Comparison of ENCODE assay signal across 13 mouse cellular contexts in genomic region chr11:58913776-58914175, GRCm38 (mm10). TPM values are rescaled to one million over a fixed set of nuclear protein-coding genes. Genes with fewer than 3 reads are reported as not detected.
A peak's percentile ranks its signal among the peaks of the same experiment; 100 is the strongest.
DNase-seq lines count a peak whose midpoint lies in the region; ATAC-seq and TF ChIP-seq lines count a peak whose summit lies in the region.
"Had no signal": no experiment of that assay in that cellular context is flagged by ENCODE, and none has a peak within 500 bp of the region (broad histone marks: within the 10 kb centered on the region; RNA-seq: fewer than 3 reads in every experiment).

No protein-coding gene starts in this region.

- 83% methylated on average over 1 of the region's 1 CpGs for WGBS in forebrain, embryonic 10.5 days
- 93% methylated on average over 1 of the region's 1 CpGs for WGBS in forebrain, embryonic 15.5 days
- WGBS in hindbrain, embryonic 15.5 days = 91% methylated on average over 1 of the region's 1 CpGs
- 92% methylated on average over 1 of the region's 1 CpGs for WGBS in hindbrain, embryonic 13.5 days
- WGBS in liver, embryonic 14.5 days (ENCODE audit: insufficient replicate concordance) = 10% methylated on average over 1 of the region's 1 CpGs

- peak overlapping the region; percentile 72 for H3K27ac ChIP-seq in forebrain, embryonic 10.5 days
- no peak overlapping the region for H3K27ac ChIP-seq in forebrain, embryonic 15.5 days (replicated peaks)
- no peak overlapping the region for H3K27ac ChIP-seq in hindbrain, embryonic 15.5 days (replicated peaks)
- H3K27ac ChIP-seq in hindbrain, embryonic 13.5 days = no peak overlapping the region
- peak overlapping the region; percentile 88 for H3K27ac ChIP-seq in liver, embryonic 14.5 days
- H3K27ac ChIP-seq: limb, embryonic 15.5 days; macrophage had no signal

- H3K27me3 ChIP-seq in forebrain, embryonic 10.5 days (ENCODE audit: poor library complexity, severe bottlenecking) = no peaks in the 10 kb centered on the region
- no peaks in the 10 kb centered on the region for H3K27me3 ChIP-seq in forebrain, embryonic 15.5 days
- no peaks in the 10 kb centered on the region for H3K27me3 ChIP-seq in hindbrain, embryonic 15.5 days
- no peaks in the 10 kb centered on the region for H3K27me3 ChIP-seq in hindbrain, embryonic 13.5 days
- H3K27me3 ChIP-seq in erythroblast, embryonic 14.5 days (ENCODE audit: control insufficient read depth) = peaks cover 15% of the 10 kb centered on the region
- no peaks in the 10 kb centered on the region for H3K27me3 ChIP-seq in liver, embryonic 14.5 days (ENCODE audit: control insufficient read depth, insufficient read depth, low read length)
- H3K27me3 ChIP-seq: limb, embryonic 15.5 days had no signal

- no peaks in the 10 kb centered on the region for H3K9me3 ChIP-seq in forebrain, embryonic 10.5 days
- H3K9me3 ChIP-seq in forebrain, embryonic 15.5 days = no peaks in the 10 kb centered on the region
- H3K9me3 ChIP-seq in hindbrain, embryonic 15.5 days = no peaks in the 10 kb centered on the region
- H3K9me3 ChIP-seq in hindbrain, embryonic 13.5 days = no peaks in the 10 kb centered on the region
- H3K9me3 ChIP-seq in erythroblast, embryonic 14.5 days (ENCODE audit: control insufficient read depth, low read length) = no peaks in the 10 kb centered on the region
- H3K9me3 ChIP-seq in liver, embryonic 14.5 days (ENCODE audit: control insufficient read depth, low read length) = no peaks in the 10 kb centered on the region
- H3K9me3 ChIP-seq: limb, embryonic 15.5 days had no signal

- H3K4me2 ChIP-seq in forebrain, embryonic 15.5 days (replicated peaks) = no peak overlapping the region
- H3K4me2 ChIP-seq in hindbrain, embryonic 15.5 days = no peak overlapping the region
- no peak overlapping the region; the same call in 1 of the 2 replicates for H3K4me2 ChIP-seq in hindbrain, embryonic 13.5 days
- H3K4me2 ChIP-seq in liver, embryonic 14.5 days (ENCODE audit: low read depth) = peak overlapping the region; percentile 82

- H3K9ac ChIP-seq in forebrain, embryonic 15.5 days (replicated peaks) = no peak overlapping the region
- H3K9ac ChIP-seq in hindbrain, embryonic 15.5 days = peak overlapping the region; percentile 30; the same call in 1 of the 2 replicates
- H3K9ac ChIP-seq in hindbrain, embryonic 13.5 days = no peak overlapping the region
- H3K9ac ChIP-seq in liver, embryonic 14.5 days (replicated peaks) = peak overlapping the region; percentile 90

- H3K36me3 ChIP-seq in forebrain, embryonic 10.5 days (replicated peaks) = no peaks in the 10 kb centered on the region
- no peaks in the 10 kb centered on the region for H3K36me3 ChIP-seq in forebrain, embryonic 15.5 days
- H3K36me3 ChIP-seq in hindbrain, embryonic 15.5 days = no peaks in the 10 kb centered on the region
- no peaks in the 10 kb centered on the region for H3K36me3 ChIP-seq in hindbrain, embryonic 13.5 days
- H3K36me3 ChIP-seq in erythroblast, embryonic 14.5 days (ENCODE audit: control insufficient read depth) = peaks cover 6% of the 10 kb centered on the region
- no peaks in the 10 kb centered on the region; the same call in 1 of the 2 replicates for H3K36me3 ChIP-seq in liver, embryonic 14.5 days (replicated peaks; ENCODE audit: control insufficient read depth, insufficient read depth, low read depth)
- H3K36me3 ChIP-seq: limb, embryonic 15.5 days had no signal

- H3K4me1 ChIP-seq in forebrain, embryonic 10.5 days = peaks cover 7% of the 10 kb centered on the region
- peaks cover 6% of the 10 kb centered on the region; the same call in 1 of the 2 replicates for H3K4me1 ChIP-seq in forebrain, embryonic 15.5 days
- H3K4me1 ChIP-seq in hindbrain, embryonic 15.5 days (replicated peaks) = peaks cover 10% of the 10 kb centered on the region
- peaks cover 9% of the 10 kb centered on the region for H3K4me1 ChIP-seq in hindbrain, embryonic 13.5 days (replicated peaks)
- peaks cover 69% of the 10 kb centered on the region for H3K4me1 ChIP-seq in erythroblast, embryonic 14.5 days (ENCODE audit: control insufficient read depth)
- peaks cover 54 to 70% of the 10 kb centered on the region in 2 experiments for H3K4me1 ChIP-seq in liver, embryonic 14.5 days (replicated peaks; ENCODE audit: control insufficient read depth in 2 of 2, insufficient read depth in 2 of 2, low read length in 1 of 2)

- peak overlapping the region; percentile 41; the same call in 1 of the 2 replicates for H3K4me3 ChIP-seq in forebrain, embryonic 10.5 days
- no peak overlapping the region for H3K4me3 ChIP-seq in forebrain, embryonic 15.5 days
- no peak overlapping the region for H3K4me3 ChIP-seq in hindbrain, embryonic 15.5 days
- H3K4me3 ChIP-seq in hindbrain, embryonic 13.5 days = no peak overlapping the region
- peak overlapping the region; percentile 60 for H3K4me3 ChIP-seq in erythroblast, embryonic 14.5 days (replicated peaks)
- peak overlapping the region; percentile 55; a peak in 3 of 4 replicates for H3K4me3 ChIP-seq in liver, embryonic 14.5 days (ENCODE audit: insufficient read depth in 1 of 2, low read depth in 2 of 2, low read length in 2 of 2)

- ATAC-seq in forebrain, embryonic 15.5 days (replicated peaks) = no peak
- ATAC-seq in hindbrain, embryonic 15.5 days (ENCODE audit: low FRiP score, low read depth) = no peak
- no peak for ATAC-seq in hindbrain, embryonic 13.5 days (ENCODE audit: low FRiP score)
- ATAC-seq in liver, embryonic 14.5 days (ENCODE audit: insufficient read depth) = peak; percentile 72

- TF ChIP-seq EP300 in liver, embryonic 14.5 days (IDR thresholded peaks at IDR 0.05; ENCODE audit: low read depth) = peak; percentile 72

- no peak for TF ChIP-seq CTCF in liver, embryonic 14.5 days (IDR thresholded peaks at IDR 0.05; ENCODE audit: low read depth)

- no peak for DNase-seq in forebrain, embryonic 10.5 days (ENCODE audit: extremely low spot score, low spot score)
- peak in 2 of 3 experiments; percentile 45 to 59 for DNase-seq in liver, embryonic 14.5 days (ENCODE audit: low read depth in 3 of 3, low spot score in 3 of 3)
- no peak for DNase-seq in thymus, postnatal 36 days
- DNase-seq in kidney, postnatal 25 days = no peak
- DNase-seq: adrenal gland, adult 8-10 months; gastrocnemius, postnatal 36 days; right cerebral cortex, postnatal 4 days had no signal

RNA-seq across cellular contexts. Expression of gene Btnl10, which starts 3.9 kb away (rescaled TPM):
- 0.05 TPM in 1 of 2 replicates, not detected in the other for polyA plus RNA-seq in forebrain, embryonic 10.5 days (2016; fragmentation: Nextera tagmentation; extraction: Ambion mirVana)
- not detected in 2 replicates for polyA plus RNA-seq in forebrain, embryonic 15.5 days (2015; fragmentation: Nextera tagmentation; extraction: Ambion mirVana)
- polyA plus RNA-seq in hindbrain, embryonic 15.5 days (2015; fragmentation: Nextera tagmentation; extraction: Ambion mirVana) = not detected in 2 replicates
- not detected in 2 replicates for polyA plus RNA-seq in hindbrain, embryonic 13.5 days (2015; fragmentation: Nextera tagmentation; extraction: Ambion mirVana)
- polyA plus RNA-seq in erythroblast, embryonic 14.5 days (2012) = 3.0 and 3.5 TPM in 2 replicates
- polyA plus RNA-seq in liver, embryonic 14.5 days (2012; rRNA removed) = 18.2 and 19.3 TPM in 2 replicates
- polyA plus RNA-seq in liver, embryonic 14.5 days (2014; fragmentation: Nextera tagmentation; extraction: Ambion mirVana) = 9.1 and 9.6 TPM in 2 replicates
- polyA plus RNA-seq: macrophage had no signal

RNA-seq across cellular contexts. Expression of gene Zfp39, which starts 9.8 kb away (rescaled TPM):
- polyA plus RNA-seq in forebrain, embryonic 10.5 days (2016; fragmentation: Nextera tagmentation; extraction: Ambion mirVana) = 5.8 and 6.4 TPM in 2 replicates
- polyA plus RNA-seq in forebrain, embryonic 15.5 days (2015; fragmentation: Nextera tagmentation; extraction: Ambion mirVana) = 5.9 and 7.0 TPM in 2 replicates
- polyA plus RNA-seq in hindbrain, embryonic 15.5 days (2015; fragmentation: Nextera tagmentation; extraction: Ambion mirVana) = 6.1 and 6.9 TPM in 2 replicates
- polyA plus RNA-seq in hindbrain, embryonic 13.5 days (2015; fragmentation: Nextera tagmentation; extraction: Ambion mirVana) = 5.0 and 5.7 TPM in 2 replicates
- 0.07 and 0.10 TPM in 2 replicates for polyA plus RNA-seq in erythroblast, embryonic 14.5 days (2012)
- 3.9 and 4.6 TPM in 2 replicates for polyA plus RNA-seq in liver, embryonic 14.5 days (2012; rRNA removed)
- polyA plus RNA-seq in liver, embryonic 14.5 days (2014; fragmentation: Nextera tagmentation; extraction: Ambion mirVana) = 5.2 and 5.4 TPM in 2 replicates

RNA-seq across cellular contexts. Expression of gene Rnf187, which starts 24.9 kb away (rescaled TPM):
- polyA plus RNA-seq in forebrain, embryonic 10.5 days (2016; fragmentation: Nextera tagmentation; extraction: Ambion mirVana) = 265 and 273 TPM in 2 replicates
- polyA plus RNA-seq in forebrain, embryonic 15.5 days (2015; fragmentation: Nextera tagmentation; extraction: Ambion mirVana) = 508 and 517 TPM in 2 replicates
- 603 and 674 TPM in 2 replicates for polyA plus RNA-seq in hindbrain, embryonic 15.5 days (2015; fragmentation: Nextera tagmentation; extraction: Ambion mirVana)
- polyA plus RNA-seq in hindbrain, embryonic 13.5 days (2015; fragmentation: Nextera tagmentation; extraction: Ambion mirVana) = 522 and 540 TPM in 2 replicates
- 58.5 and 75.1 TPM in 2 replicates for polyA plus RNA-seq in erythroblast, embryonic 14.5 days (2012)
- polyA plus RNA-seq in liver, embryonic 14.5 days (2012; rRNA removed) = 80.8 and 83.3 TPM in 2 replicates
- polyA plus RNA-seq in liver, embryonic 14.5 days (2014; fragmentation: Nextera tagmentation; extraction: Ambion mirVana) = 104 and 120 TPM in 2 replicates

RNA-seq across cellular contexts. Expression of gene Hist3h2ba, which starts 34.9 kb away (rescaled TPM):
- 22.7 and 36.5 TPM in 2 replicates for polyA plus RNA-seq in forebrain, embryonic 10.5 days (2016; fragmentation: Nextera tagmentation; extraction: Ambion mirVana)
- polyA plus RNA-seq in forebrain, embryonic 15.5 days (2015; fragmentation: Nextera tagmentation; extraction: Ambion mirVana) = 355 and 373 TPM in 2 replicates
- 230 and 238 TPM in 2 replicates for polyA plus RNA-seq in hindbrain, embryonic 15.5 days (2015; fragmentation: Nextera tagmentation; extraction: Ambion mirVana)
- polyA plus RNA-seq in hindbrain, embryonic 13.5 days (2015; fragmentation: Nextera tagmentation; extraction: Ambion mirVana) = 285 and 298 TPM in 2 replicates
- polyA plus RNA-seq in erythroblast, embryonic 14.5 days (2012) = 5.1 and 5.4 TPM in 2 replicates
- polyA plus RNA-seq in liver, embryonic 14.5 days (2012; rRNA removed) = 15.7 and 16.0 TPM in 2 replicates
- 4.2 and 6.0 TPM in 2 replicates for polyA plus RNA-seq in liver, embryonic 14.5 days (2014; fragmentation: Nextera tagmentation; extraction: Ambion mirVana)
- polyA plus RNA-seq: macrophage had no signal

RNA-seq across cellular contexts. Expression of gene Hist3h2a, which starts 40.7 kb away (rescaled TPM):
- polyA plus RNA-seq in forebrain, embryonic 10.5 days (2016; fragmentation: Nextera tagmentation; extraction: Ambion mirVana) = 15.1 and 19.4 TPM in 2 replicates
- 155 and 160 TPM in 2 replicates for polyA plus RNA-seq in forebrain, embryonic 15.5 days (2015; fragmentation: Nextera tagmentation; extraction: Ambion mirVana)
- polyA plus RNA-seq in hindbrain, embryonic 15.5 days (2015; fragmentation: Nextera tagmentation; extraction: Ambion mirVana) = 96.0 and 96.7 TPM in 2 replicates
- 138 and 142 TPM in 2 replicates for polyA plus RNA-seq in hindbrain, embryonic 13.5 days (2015; fragmentation: Nextera tagmentation; extraction: Ambion mirVana)
- 5.7 and 9.8 TPM in 2 replicates for polyA plus RNA-seq in erythroblast, embryonic 14.5 days (2012)
- polyA plus RNA-seq in liver, embryonic 14.5 days (2012; rRNA removed) = 11.0 and 11.5 TPM in 2 replicates
- 13.5 and 16.7 TPM in 2 replicates for polyA plus RNA-seq in liver, embryonic 14.5 days (2014; fragmentation: Nextera tagmentation; extraction: Ambion mirVana)

Comparison
In these comparisons a context has a peak if more than half of its experiments do, and no peak if none do; other contexts are left out.
1. H3K27ac ChIP-seq: peak in forebrain, embryonic 10.5 days (single experiment) and liver, embryonic 14.5 days (single experiment); none in forebrain, embryonic 15.5 days (single experiment), hindbrain, embryonic 15.5 days (single experiment) and hindbrain, embryonic 13.5 days (single experiment).
2. H3K4me3 ChIP-seq: peak in forebrain, embryonic 10.5 days (single experiment), erythroblast, embryonic 14.5 days (single experiment) and liver, embryonic 14.5 days (2 of 2); none in forebrain, embryonic 15.5 days (single experiment), hindbrain, embryonic 15.5 days (single experiment) and hindbrain, embryonic 13.5 days (single experiment).
3. H3K9ac ChIP-seq: peak in hindbrain, embryonic 15.5 days (single experiment) and liver, embryonic 14.5 days (single experiment); none in forebrain, embryonic 15.5 days (single experiment) and hindbrain, embryonic 13.5 days (single experiment).
4. DNase-seq: peak in liver, embryonic 14.5 days (2 of 3); none in forebrain, embryonic 10.5 days (single experiment), thymus, postnatal 36 days (0 of 2) and kidney, postnatal 25 days (0 of 2).